Mouse (Mus musculus): Measurements from ENCODE around the gene Atl2. TPM values are rescaled to one million over a fixed set of nuclear protein-coding genes. Genes with fewer than 3 reads are reported as not detected.

Atl2 gene
- polyA plus RNA-seq, 1 experiment from 2014 or later: 31.0 TPM

DNA sequence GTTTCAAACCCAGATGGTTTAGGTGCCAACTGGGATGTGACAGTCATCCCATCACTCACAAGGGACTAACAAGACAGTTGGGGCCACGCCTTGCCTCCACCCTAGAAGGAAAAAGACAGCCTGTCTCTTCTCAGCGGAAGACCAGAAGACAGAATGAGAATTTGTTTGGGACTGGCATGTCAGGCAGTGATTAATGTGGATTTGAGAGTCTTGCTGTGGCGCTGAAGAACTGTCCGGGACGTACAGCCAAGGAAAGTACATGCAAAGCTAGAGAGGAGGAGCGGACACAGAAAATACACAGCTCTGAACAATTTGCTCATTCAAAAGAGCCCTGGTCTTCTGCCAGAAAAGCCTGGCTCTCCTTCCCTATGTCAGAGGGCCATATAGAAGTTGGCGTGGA lies 93.9 kb downstream of the Atl2 start:
- no peak overlapping the region for H3K27ac ChIP-seq (ENCODE audit: low read depth, low read length)
- H3K27me3 ChIP-seq (ENCODE audit: control insufficient read depth, insufficient read depth, low read length): no peaks in the 10 kb centered on the region
- no peaks in the 10 kb centered on the region for H3K9me3 ChIP-seq (replicated peaks; ENCODE audit: control insufficient read depth, low read length)
- H3K4me3 ChIP-seq (ENCODE audit: low read depth, low read length): no peak overlapping the region
- WGBS (ENCODE audit: insufficient replicate concordance): 65% methylated on average over 7 of the region's 7 CpGs
- no peak overlapping the region for H3K4me2 ChIP-seq
- no peak for ATAC-seq (replicated peaks; ENCODE audit: insufficient number of reproducible peaks, low FRiP score, low TSS enrichment)
- no peak overlapping the region for H3K9ac ChIP-seq (ENCODE audit: low read depth, low read length)
- H3K4me1 ChIP-seq (ENCODE audit: control insufficient read depth, insufficient read depth, low read length): no peaks in the 10 kb centered on the region
- H3K36me3 ChIP-seq (ENCODE audit: control insufficient read depth, insufficient read depth, low read length): no peaks in the 10 kb centered on the region

DNA sequence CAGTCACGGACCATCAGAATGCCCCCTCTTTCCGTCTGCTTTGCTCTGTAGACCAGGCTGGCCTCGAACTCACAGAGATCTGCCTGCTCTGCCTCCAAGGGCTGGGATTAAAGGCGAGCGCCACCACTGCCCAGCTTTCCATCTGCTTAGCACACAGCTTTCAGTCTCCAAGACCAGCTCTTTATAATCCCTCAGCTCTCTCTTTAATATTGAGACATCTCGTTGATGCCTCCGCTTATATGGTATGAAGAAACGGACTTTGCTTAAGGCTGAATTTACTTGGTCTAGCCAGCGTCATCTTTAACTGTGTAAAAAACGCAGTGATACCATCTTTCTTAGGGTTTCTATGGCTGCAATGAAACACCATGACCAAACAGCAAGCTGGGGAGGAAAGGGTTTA lies 97.1 kb downstream of the Atl2 start:
- H3K4me1 ChIP-seq (ENCODE audit: control insufficient read depth, insufficient read depth, low read length): no peaks in the 10 kb centered on the region
- no peak overlapping the region for H3K4me2 ChIP-seq
- H3K4me3 ChIP-seq (ENCODE audit: low read depth, low read length): no peak overlapping the region
- WGBS (ENCODE audit: insufficient replicate concordance): 91% methylated on average over 10 of the region's 10 CpGs
- no peaks in the 10 kb centered on the region for H3K27me3 ChIP-seq (ENCODE audit: control insufficient read depth, insufficient read depth, low read length)
- no peaks in the 10 kb centered on the region for H3K36me3 ChIP-seq (ENCODE audit: control insufficient read depth, insufficient read depth, low read length)
- ATAC-seq (replicated peaks; ENCODE audit: insufficient number of reproducible peaks, low FRiP score, low TSS enrichment): no peak
- H3K9me3 ChIP-seq (replicated peaks; ENCODE audit: control insufficient read depth, low read length): no peaks in the 10 kb centered on the region
- H3K9ac ChIP-seq (ENCODE audit: low read depth, low read length): no peak overlapping the region
- no peak overlapping the region for H3K27ac ChIP-seq (ENCODE audit: low read depth, low read length)

Other genes with a start within 250 kb of the Atl2 start
- gene Cyp1b1, start 181.1 kb downstream of the Atl2 start, polyA plus RNA-seq (2014; fragmentation: Nextera tagmentation; extraction: Ambion mirVana): 2.1 TPM in 2 replicates
- gene Hnrnpll, start 166.2 kb upstream of the Atl2 start, polyA plus RNA-seq (2014; fragmentation: Nextera tagmentation; extraction: Ambion mirVana): 51.5 and 53.4 TPM in 2 replicates
- gene Galm, start 231.3 kb upstream of the Atl2 start, polyA plus RNA-seq (2014; fragmentation: Nextera tagmentation; extraction: Ambion mirVana): 7.5 and 9.4 TPM in 2 replicates

All from heart, embryonic 11.5 days (tissue).